Mouse (Mus musculus) liver, postnatal 0 days (tissue): ENCODE results near the gene Plekha6. TPM values are rescaled to one million over a fixed set of nuclear protein-coding genes. Genes with fewer than 3 reads are reported as not detected.

Source experiments
- ATAC-seq: fragments of 200-750 bp; cut with Nextera tagmentation; 2 replicates; pipeline ENCODE4 v1.8.0; 2017; ENCODE audit warnings: mild to moderate bottlenecking, moderate library complexity
- DNase-seq: peaks from one replicate; pipeline ENCODE4 v3.0.0-alpha.2; 2016
- H3K27ac ChIP-seq: fragments of 300-500 bp; sonication (generic); 2 replicates; pipeline ENCODE4 v1.5.1; 2014; ENCODE audit warnings: antibody characterized with exemption, moderate library complexity, mild to moderate bottlenecking, low read depth
- H3K27me3 ChIP-seq: fragments of 300-500 bp; sonication (generic); 2 replicates; pipeline ENCODE4 v1.6.1; 2014; ENCODE audit warnings: low read length, control low read depth, mixed read lengths; ENCODE audit not compliant: insufficient read depth
- H3K36me3 ChIP-seq: fragments of 300-500 bp; sonication (generic); replicated peaks from 2 replicates; pipeline ENCODE4 v1.6.1; 2014; ENCODE audit warnings: mild to moderate bottlenecking, control low read depth, low read length, moderate library complexity, mixed read lengths; ENCODE audit not compliant: insufficient read depth
- H3K4me1 ChIP-seq: fragments of 300-500 bp; sonication (generic); 2 replicates; pipeline ENCODE4 v1.6.1; 2014; ENCODE audit warnings: antibody characterized with exemption, mild to moderate bottlenecking, control low read depth; ENCODE audit not compliant: insufficient read depth
- H3K4me2 ChIP-seq: fragments of 300-500 bp; sonication (generic); 2 replicates; pipeline ENCODE4 v1.6.1; 2014; ENCODE audit warnings: low read depth, mild to moderate bottlenecking, low read length, moderate library complexity, mixed read lengths
- H3K4me3 ChIP-seq: fragments of 300-500 bp; sonication (generic); 2 replicates; pipeline ENCODE4 v1.5.1; 2014; ENCODE audit warnings: low read depth, low read length
- H3K9ac ChIP-seq: fragments of 300-500 bp; sonication (generic); replicated peaks from 2 replicates; pipeline ENCODE4 v1.6.1; 2014; ENCODE audit warnings: mild to moderate bottlenecking, moderate library complexity
- H3K9me3 ChIP-seq: fragments of 300-500 bp; sonication (generic); 2 replicates; pipeline ENCODE4 v1.6.1; 2016; ENCODE audit warnings: mild to moderate bottlenecking, control low read depth, low read length, mixed read lengths
- CTCF ChIP-seq: sonication (generic); IDR thresholded peaks from 2 replicates; pipeline ENCODE4 v1.5.1; 2016; ENCODE audit warnings: antibody characterized with exemption, low read depth
- EP300 ChIP-seq: IDR thresholded peaks from 2 replicates; pipeline ENCODE4 v1.6.1; 2016; ENCODE audit warnings: antibody characterized with exemption, low read depth, mild to moderate bottlenecking
- WGBS: fragments of 180-500 bp; shearing (Covaris S2); extraction: QIAGEN DNeasy Blood & Tissue Kit; methylation state at CpG from one replicate; pipeline ENCODE4 v1.1.7; 2014; ENCODE audit not compliant: insufficient replicate concordance; 5-methylcytosine and 5-hydroxymethylcytosine counted together
- polyA plus RNA-seq: library from polyadenylated mRNA; unstranded; fragments of >200 nt; fragmentation: Nextera tagmentation; extraction: Ambion mirVana; gene quantifications from 2 replicates; pipeline ENCODE4 v1.2.1, GENCODE M21; 2015

Gene Plekha6
- polyA plus RNA-seq, 1 experiment from 2014 or later = 3.8 TPM

DNA sequence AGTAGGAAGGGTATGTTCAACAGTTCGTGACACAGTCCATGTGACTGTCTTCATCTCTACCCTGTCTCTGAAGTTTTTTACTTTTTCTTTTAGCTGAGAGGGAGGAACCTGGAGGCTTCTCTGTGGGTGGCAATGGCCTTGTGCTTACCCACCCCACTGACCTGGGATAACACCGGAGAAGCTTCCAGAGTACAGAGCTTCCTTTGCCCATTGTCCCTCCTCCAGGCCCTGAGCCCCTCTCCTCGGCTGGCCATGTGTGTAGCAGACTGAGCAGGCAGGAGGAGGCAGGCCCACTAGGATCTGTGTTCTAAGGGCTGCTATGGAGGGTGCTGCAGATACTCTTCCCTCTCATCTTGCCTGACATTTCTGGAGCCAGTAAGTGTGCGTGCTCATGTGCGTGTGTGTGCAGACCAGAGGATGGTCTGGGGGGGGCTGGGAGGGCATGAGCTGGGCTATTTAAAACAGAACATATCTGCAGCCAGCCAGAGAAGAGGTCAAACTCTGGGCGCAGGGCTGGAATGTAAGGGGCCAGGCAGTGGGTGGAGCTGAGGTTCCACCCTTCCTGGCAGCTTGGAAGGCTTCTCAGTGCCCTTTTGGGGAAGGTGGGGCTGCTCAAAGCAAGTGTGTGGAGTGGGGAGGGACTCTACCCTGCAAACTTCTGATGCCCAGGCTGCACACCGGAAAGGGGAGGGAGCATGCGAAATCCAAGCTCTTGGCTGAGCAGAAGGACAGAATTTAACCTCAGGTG is 72.9 kb downstream of the Plekha6 start:
- H3K27me3 ChIP-seq = no peaks in the 10 kb centered on the region
- no peaks in the 10 kb centered on the region for H3K9me3 ChIP-seq
- H3K36me3 ChIP-seq = no peaks in the 10 kb centered on the region
- ATAC-seq = peak; percentile 21; the same call in 1 of the 2 replicates
- TF ChIP-seq CTCF (no peak), EP300 (no peak)
- H3K4me3 ChIP-seq = no peak overlapping the region
- 24% methylated on average over 8 of the region's 8 CpGs for WGBS
- H3K4me2 ChIP-seq = no peak overlapping the region
- H3K4me1 ChIP-seq = peaks cover 10% of the 10 kb centered on the region
- no peak overlapping the region for H3K9ac ChIP-seq
- no peak for DNase-seq
- no peak overlapping the region for H3K27ac ChIP-seq

- Histone ChIP-seq H3K9me3 (no peaks in the 10 kb centered on the region), H3K4me3 (no peak overlapping the region), H3K9ac (no peak overlapping the region), H3K36me3 (no peaks in the 10 kb centered on the region), H3K4me2 (0 out of 2 replicates have a peak overlapping the region, but pooled peaks have one; percentile 15), H3K4me1 (peaks cover 10% of the 10 kb centered on the region), H3K27ac (no peak overlapping the region), H3K27me3 (no peaks in the 10 kb centered on the region)
- peak; percentile 44 for DNase-seq
- ATAC-seq = peak; percentile 49; the same call in 1 of the 2 replicates
- TF ChIP-seq CTCF (no peak), EP300 (no peak)
- WGBS = 5% methylated on average over 11 of the region's 11 CpGs
Measured at GRCm38 (mm10) chr1:133237670-133238069, 73.7 kb downstream of the Plekha6 start.

DNA sequence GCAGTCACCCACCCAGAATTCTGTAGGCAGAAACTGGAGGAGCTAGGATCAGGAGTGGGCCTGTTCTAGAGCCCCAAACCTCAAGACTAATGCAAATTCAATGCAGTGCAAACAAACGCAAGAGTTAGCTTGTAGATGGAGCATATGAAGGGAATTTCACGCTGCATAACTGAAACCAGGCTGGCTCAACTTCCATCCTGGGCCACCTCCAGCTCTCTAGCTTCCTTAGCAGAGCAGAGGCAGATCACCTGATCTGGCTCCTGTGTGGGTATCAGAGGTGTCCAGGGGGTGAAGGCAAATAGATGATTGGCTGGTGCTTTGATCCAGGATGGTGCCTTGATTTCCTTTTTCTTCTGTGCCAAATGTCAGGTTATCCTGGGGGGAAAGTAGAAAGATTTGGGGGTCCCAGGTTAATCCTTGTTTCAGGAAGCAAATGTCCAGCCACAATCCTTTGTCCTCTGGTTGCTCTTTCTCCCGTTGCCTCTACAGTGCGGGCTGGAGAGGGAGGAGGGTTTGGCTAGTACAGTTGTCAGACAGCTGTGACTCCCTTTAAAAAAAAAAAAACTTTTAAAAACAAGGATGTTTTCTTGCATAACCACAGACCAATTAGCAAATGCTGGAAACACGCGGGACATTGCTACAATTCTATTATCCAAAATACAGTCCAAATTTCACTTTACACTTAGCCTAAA is 75.3 kb downstream of the Plekha6 start:
- no peak for TF ChIP-seq EP300
- TF ChIP-seq CTCF = no peak
- no peaks in the 10 kb centered on the region for H3K36me3 ChIP-seq
- no peak overlapping the region for H3K4me2 ChIP-seq
- no peak for ATAC-seq
- no peaks in the 10 kb centered on the region for H3K27me3 ChIP-seq
- H3K4me1 ChIP-seq = peaks cover 10% of the 10 kb centered on the region
- H3K27ac ChIP-seq = no peak overlapping the region
- H3K9me3 ChIP-seq = no peaks in the 10 kb centered on the region
- H3K4me3 ChIP-seq = no peak overlapping the region
- WGBS = 65% methylated on average over 6 of the region's 6 CpGs
- no peak overlapping the region for H3K9ac ChIP-seq
- DNase-seq = no peak

- DNase-seq (no peak), ATAC-seq (no peak)
- Histone ChIP-seq H3K4me1 (peaks cover 13% of the 10 kb centered on the region), H3K27ac (no peak overlapping the region), H3K27me3 (no peaks in the 10 kb centered on the region), H3K9ac (no peak overlapping the region), H3K9me3 (no peaks in the 10 kb centered on the region), H3K4me2 (no peak overlapping the region), H3K36me3 (no peaks in the 10 kb centered on the region), H3K4me3 (no peak overlapping the region)
- WGBS = 75% methylated on average over 6 of the region's 6 CpGs
- no peak for TF ChIP-seq EP300
- no peak for TF ChIP-seq CTCF
Measured at GRCm38 (mm10) chr1:133239813-133240160, 75.8 kb downstream of the Plekha6 start.

- WGBS = 54% methylated on average over 3 of the region's 3 CpGs
- DNase-seq (no peak), ATAC-seq (no peak)
- TF ChIP-seq CTCF (no peak), EP300 (no peak)
- Histone ChIP-seq H3K9ac (no peak overlapping the region), H3K4me3 (no peak overlapping the region), H3K4me2 (no peak overlapping the region), H3K27me3 (no peaks in the 10 kb centered on the region), H3K4me1 (peaks cover 23% of the 10 kb centered on the region), H3K9me3 (no peaks in the 10 kb centered on the region), H3K36me3 (no peaks in the 10 kb centered on the region), H3K27ac (no peak overlapping the region)
Measured at GRCm38 (mm10) chr1:133240881-133241280, 76.9 kb downstream of the Plekha6 start.

- H3K4me2 ChIP-seq = peak overlapping the region; percentile 62; the same call in 1 of the 2 replicates
- 42% methylated on average over 7 of the region's 7 CpGs for WGBS
- TF ChIP-seq EP300 (peak; percentile 91), CTCF (no peak)
- peak; percentile 18 for ATAC-seq
- H3K36me3 ChIP-seq = no peaks in the 10 kb centered on the region
- no peak for DNase-seq
- H3K9ac ChIP-seq = no peak overlapping the region
- H3K27me3 ChIP-seq = no peaks in the 10 kb centered on the region
- no peak overlapping the region for H3K27ac ChIP-seq
- H3K9me3 ChIP-seq = no peaks in the 10 kb centered on the region
- H3K4me1 ChIP-seq = peaks cover 21% of the 10 kb centered on the region
- no peak overlapping the region for H3K4me3 ChIP-seq
Measured at GRCm38 (mm10) chr1:133244668-133245067, 80.7 kb downstream of the Plekha6 start.
